Mouse (Mus musculus): ENCODE measurements around the gene Bri3. TPM values are rescaled to one million over a fixed set of nuclear protein-coding genes. Genes with fewer than 3 reads are reported as not detected.

Gene Bri3
- total and polyA plus RNA-seq, 2 experiments = 24.9 to 74.6 TPM

GRCm38 (mm10) chr5:144263496-144263895 lies 19.3 kb downstream of the Bri3 start:
- Histone ChIP-seq H3K9ac (ENCODE audit: low read depth, low read length) (no peak overlapping the region), H3K36me3 (ENCODE audit: control insufficient read depth, insufficient read depth, low read length) (peaks cover 20% of the 10 kb centered on the region), H3K4me3 (ENCODE audit: insufficient read depth, low read depth, low read length) (no peak overlapping the region), H3K27me3 (ENCODE audit: control insufficient read depth, insufficient read depth, low read length) (no peaks in the 10 kb centered on the region), H3K27ac (replicated peaks; ENCODE audit: insufficient read depth, low read depth, low read length) (no peak overlapping the region), H3K79me2 (ENCODE audit: control insufficient read depth, insufficient read depth, low read length) (peaks cover 49% of the 10 kb centered on the region), H3K4me1 (ENCODE audit: control insufficient read depth, insufficient read depth, low read length) (peaks cover 29% of the 10 kb centered on the region)
- WGBS = 83% methylated on average over 13 of the region's 13 CpGs
- DNase-seq (ENCODE audit: extremely low read depth, low read depth, low spot score) = no peak
- TF ChIP-seq POLR2A (IDR thresholded peaks at IDR 0.05; ENCODE audit: extremely low read depth, insufficient read depth, low read length) (no peak), CTCF (IDR thresholded peaks at IDR 0.05; ENCODE audit: low read depth, low read length) (no peak)

- 65% methylated on average over 8 of the region's 8 CpGs for WGBS
- no peak for DNase-seq (ENCODE audit: extremely low read depth, low read depth, low spot score)
- no peaks in the 10 kb centered on the region for H3K4me1 ChIP-seq (ENCODE audit: control insufficient read depth, insufficient read depth, low read length)
Observed at GRCm38 (mm10) chr5:144267535-144268241, 23.5 kb downstream of the Bri3 start.

GRCm38 (mm10) chr5:144269926-144270325 lies 25.7 kb downstream of the Bri3 start:
- Histone ChIP-seq H3K36me3 (ENCODE audit: control insufficient read depth, insufficient read depth, low read length) (peaks cover 27% of the 10 kb centered on the region), H3K4me1 (ENCODE audit: control insufficient read depth, insufficient read depth, low read length) (no peaks in the 10 kb centered on the region), H3K9ac (ENCODE audit: low read depth, low read length) (no peak overlapping the region), H3K27me3 (ENCODE audit: control insufficient read depth, insufficient read depth, low read length) (no peaks in the 10 kb centered on the region), H3K27ac (replicated peaks; ENCODE audit: insufficient read depth, low read depth, low read length) (no peak overlapping the region), H3K4me3 (ENCODE audit: insufficient read depth, low read depth, low read length) (no peak overlapping the region), H3K79me2 (ENCODE audit: control insufficient read depth, insufficient read depth, low read length) (no peaks in the 10 kb centered on the region)
- no peak for DNase-seq (ENCODE audit: extremely low read depth, low read depth, low spot score)
- no peak for TF ChIP-seq CTCF (IDR thresholded peaks at IDR 0.05; ENCODE audit: low read depth, low read length)
- no peak for TF ChIP-seq POLR2A (IDR thresholded peaks at IDR 0.05; ENCODE audit: extremely low read depth, insufficient read depth, low read length)
- WGBS = 93% methylated on average over 7 of the region's 7 CpGs

More at GRCm38 (mm10) chr5:144267535-144268241, 23.5 kb downstream of the Bri3 start:
- no peak for TF ChIP-seq CTCF (IDR thresholded peaks at IDR 0.05; ENCODE audit: low read depth, low read length)
- TF ChIP-seq POLR2A (IDR thresholded peaks at IDR 0.05; ENCODE audit: extremely low read depth, insufficient read depth, low read length) = no peak
- Histone ChIP-seq H3K79me2 (ENCODE audit: control insufficient read depth, insufficient read depth, low read length) (peaks cover 14% of the 10 kb centered on the region), H3K9ac (ENCODE audit: low read depth, low read length) (no peak overlapping the region), H3K36me3 (ENCODE audit: control insufficient read depth, insufficient read depth, low read length) (peaks cover 31% of the 10 kb centered on the region), H3K27ac (replicated peaks; ENCODE audit: insufficient read depth, low read depth, low read length) (no peak overlapping the region), H3K27me3 (ENCODE audit: control insufficient read depth, insufficient read depth, low read length) (no peaks in the 10 kb centered on the region), H3K4me3 (ENCODE audit: insufficient read depth, low read depth, low read length) (no peak overlapping the region)

- WGBS = 88% methylated on average over 8 of the region's 8 CpGs
- H3K36me3 ChIP-seq (ENCODE audit: control insufficient read depth, insufficient read depth, low read length) = peaks cover 27% of the 10 kb centered on the region
- H3K27me3 ChIP-seq (ENCODE audit: control insufficient read depth, insufficient read depth, low read length) = no peaks in the 10 kb centered on the region
- H3K4me3 ChIP-seq (ENCODE audit: insufficient read depth, low read depth, low read length) = no peak overlapping the region
- H3K79me2 ChIP-seq (ENCODE audit: control insufficient read depth, insufficient read depth, low read length) = no peaks in the 10 kb centered on the region
- TF ChIP-seq CTCF (IDR thresholded peaks at IDR 0.05; ENCODE audit: low read depth, low read length) (no peak), POLR2A (IDR thresholded peaks at IDR 0.05; ENCODE audit: extremely low read depth, insufficient read depth, low read length) (no peak)
- H3K4me1 ChIP-seq (ENCODE audit: control insufficient read depth, insufficient read depth, low read length) = no peaks in the 10 kb centered on the region
- H3K27ac ChIP-seq (replicated peaks; ENCODE audit: insufficient read depth, low read depth, low read length) = no peak overlapping the region
- DNase-seq (ENCODE audit: extremely low read depth, low read depth, low spot score) = no peak
- no peak overlapping the region for H3K9ac ChIP-seq (ENCODE audit: low read depth, low read length)
Observed at GRCm38 (mm10) chr5:144270420-144270819, 26.2 kb downstream of the Bri3 start.

GRCm38 (mm10) chr5:144271118-144271517 lies 26.9 kb downstream of the Bri3 start:
- 75% methylated on average over 3 of the region's 3 CpGs for WGBS
- Histone ChIP-seq H3K27me3 (ENCODE audit: control insufficient read depth, insufficient read depth, low read length) (no peaks in the 10 kb centered on the region), H3K9ac (ENCODE audit: low read depth, low read length) (no peak overlapping the region), H3K4me3 (ENCODE audit: insufficient read depth, low read depth, low read length) (no peak overlapping the region), H3K27ac (replicated peaks; ENCODE audit: insufficient read depth, low read depth, low read length) (no peak overlapping the region), H3K4me1 (ENCODE audit: control insufficient read depth, insufficient read depth, low read length) (no peaks in the 10 kb centered on the region), H3K36me3 (ENCODE audit: control insufficient read depth, insufficient read depth, low read length) (peaks cover 24% of the 10 kb centered on the region), H3K79me2 (ENCODE audit: control insufficient read depth, insufficient read depth, low read length) (no peaks in the 10 kb centered on the region)
- DNase-seq (ENCODE audit: extremely low read depth, low read depth, low spot score) = no peak
- TF ChIP-seq POLR2A (IDR thresholded peaks at IDR 0.05; ENCODE audit: extremely low read depth, insufficient read depth, low read length) (no peak), CTCF (IDR thresholded peaks at IDR 0.05; ENCODE audit: low read depth, low read length) (no peak)

GRCm38 (mm10) chr5:144271772-144272171 lies 27.5 kb downstream of the Bri3 start:
- TF ChIP-seq POLR2A (IDR thresholded peaks at IDR 0.05; ENCODE audit: extremely low read depth, insufficient read depth, low read length) = no peak
- TF ChIP-seq CTCF (IDR thresholded peaks at IDR 0.05; ENCODE audit: low read depth, low read length) = no peak
- peaks cover 21% of the 10 kb centered on the region for H3K36me3 ChIP-seq (ENCODE audit: control insufficient read depth, insufficient read depth, low read length)
- 59% methylated on average over 5 of the region's 5 CpGs for WGBS

More at GRCm38 (mm10) chr5:144271772-144272171, 27.5 kb downstream of the Bri3 start:
- Histone ChIP-seq H3K4me1 (ENCODE audit: control insufficient read depth, insufficient read depth, low read length) (no peaks in the 10 kb centered on the region), H3K79me2 (ENCODE audit: control insufficient read depth, insufficient read depth, low read length) (no peaks in the 10 kb centered on the region), H3K4me3 (ENCODE audit: insufficient read depth, low read depth, low read length) (no peak overlapping the region), H3K27me3 (ENCODE audit: control insufficient read depth, insufficient read depth, low read length) (no peaks in the 10 kb centered on the region), H3K9ac (ENCODE audit: low read depth, low read length) (no peak overlapping the region), H3K27ac (replicated peaks; ENCODE audit: insufficient read depth, low read depth, low read length) (no peak overlapping the region)
- no peak for DNase-seq (ENCODE audit: extremely low read depth, low read depth, low spot score)
